Mouse (Mus musculus) CD4-positive helper T cell, adult 2 months (primary cell): ENCODE measurements around the gene Mta3.
"Not testable (repeated sequence)": the region's sequence is repeated elsewhere in the genome, so short reads cannot be mapped to it uniquely, and the experiment has no call there.

Experiments
- DNase-seq: peaks from one replicate; pipeline ENCODE4 v3.0.0-alpha.2; 2012; ENCODE audit warnings: low read depth, missing footprints, low spot score

Mta3 gene

DNA sequence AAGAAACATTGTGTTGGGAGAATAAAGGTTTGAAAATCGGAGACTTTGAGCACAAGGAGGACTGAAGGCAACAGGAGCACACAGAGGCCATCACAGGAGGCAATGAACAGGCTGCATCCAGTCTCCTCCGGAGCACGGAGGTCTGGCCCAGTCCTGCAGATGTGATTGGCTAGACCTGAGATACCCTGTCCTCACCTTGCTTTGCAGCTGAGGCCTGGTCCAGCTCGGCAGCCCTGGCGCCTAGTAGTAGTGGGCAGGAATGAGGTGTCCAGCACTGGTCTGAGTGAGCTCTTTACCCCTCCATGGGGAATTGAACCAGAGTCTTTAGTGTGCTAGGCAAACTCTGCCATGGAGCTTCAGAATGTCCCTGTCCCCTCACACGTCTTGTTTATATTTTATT lies 141.1 kb downstream of the Mta3 start:
- DNase-seq: no peak

GRCm38 (mm10) chr17:83847815-83848214 lies 141.9 kb downstream of the Mta3 start, which contains the start of gene Haao:
TSS of gene Haao (minus strand) at chr17:83847963.
- DNase-seq: no peak

DNA sequence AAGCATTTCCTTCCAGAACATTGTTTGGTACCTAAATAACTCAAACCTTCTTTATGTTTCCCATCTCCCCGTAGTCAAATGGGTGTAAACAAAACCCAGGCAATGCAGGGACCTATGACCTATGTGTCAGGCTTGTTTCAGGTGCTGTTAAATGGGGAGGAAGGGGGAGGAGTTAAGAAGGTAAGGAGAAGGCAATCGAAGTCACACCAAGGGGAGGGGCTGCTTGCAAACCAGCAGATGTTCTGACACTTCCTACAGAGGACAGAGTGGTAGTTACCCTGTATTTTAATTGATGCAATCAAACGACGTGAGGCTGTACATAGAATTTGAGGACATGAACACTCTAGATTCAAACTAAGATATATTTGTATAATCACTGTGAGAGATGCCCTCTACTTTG lies 142.5 kb downstream of the Mta3 start:
- peak; percentile 43 for DNase-seq

- DNase-seq: no peak
Measured at GRCm38 (mm10) chr17:83849081-83849675, 143.2 kb downstream of the Mta3 start.

- no peak for DNase-seq
Measured at GRCm38 (mm10) chr17:83849717-83850116, 143.8 kb downstream of the Mta3 start.

- DNase-seq: peak; percentile 78
Measured at GRCm38 (mm10) chr17:83850458-83850857, 144.5 kb downstream of the Mta3 start.

DNA sequence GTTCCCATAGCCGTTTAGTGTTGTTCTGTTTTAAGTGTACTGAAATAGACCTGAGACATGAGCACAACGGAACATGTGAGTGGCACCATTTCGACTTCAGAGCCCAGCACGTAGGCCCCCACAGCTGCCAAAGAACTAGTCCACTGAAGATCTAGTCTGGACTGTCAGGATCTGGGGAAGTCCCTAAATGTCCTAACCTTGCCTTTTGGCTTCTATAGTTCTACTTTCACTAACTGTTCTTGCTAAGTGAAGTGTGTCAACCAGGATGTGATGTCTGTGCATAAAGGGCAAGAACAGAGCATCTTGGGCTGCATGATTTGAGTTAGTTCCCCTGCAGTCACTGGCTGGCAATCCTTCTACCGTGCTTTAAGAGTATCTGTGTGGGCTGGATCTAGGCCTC lies 144.9 kb downstream of the Mta3 start:
- peak; percentile 47 for DNase-seq

GRCm38 (mm10) chr17:83853831-83854230 lies 147.9 kb downstream of the Mta3 start:
- no peak for DNase-seq

- DNase-seq: peak; percentile 58
Measured at GRCm38 (mm10) chr17:83854284-83854918, 148.4 kb downstream of the Mta3 start.

- no peak for DNase-seq
Measured at GRCm38 (mm10) chr17:83858413-83858812, 152.4 kb downstream of the Mta3 start.

- no peak for DNase-seq
Measured at GRCm38 (mm10) chr17:83859639-83860038, 153.7 kb downstream of the Mta3 start.

- no peak for DNase-seq
Measured at GRCm38 (mm10) chr17:83860224-83860623, 154.3 kb downstream of the Mta3 start.

DNA sequence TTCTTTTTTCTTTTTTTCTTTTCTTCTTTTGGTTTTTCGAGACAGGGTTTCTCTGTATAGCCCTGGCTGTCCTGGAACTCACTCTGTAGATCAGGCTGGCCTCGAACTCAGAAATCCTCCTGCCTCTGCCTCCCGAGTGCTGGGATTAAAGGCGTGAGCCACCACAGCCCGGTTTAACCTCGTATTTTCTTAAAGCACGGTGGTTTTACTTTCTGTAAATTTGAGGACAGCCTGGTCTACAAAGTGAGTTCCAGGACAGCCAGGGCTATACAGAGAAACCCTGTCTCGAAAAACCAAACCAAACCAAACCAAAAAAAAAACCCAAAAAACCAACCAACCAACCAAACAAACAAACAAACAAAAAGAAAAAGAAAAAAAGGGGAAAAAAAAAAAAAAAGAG lies 155.0 kb downstream of the Mta3 start:
- DNase-seq: not testable (repeated sequence)

- peak; percentile 94 for DNase-seq
Measured at GRCm38 (mm10) chr17:83861444-83862133, 155.6 kb downstream of the Mta3 start.

- DNase-seq: peak; percentile 81
Measured at GRCm38 (mm10) chr17:83862134-83862881, 156.3 kb downstream of the Mta3 start.

DNA sequence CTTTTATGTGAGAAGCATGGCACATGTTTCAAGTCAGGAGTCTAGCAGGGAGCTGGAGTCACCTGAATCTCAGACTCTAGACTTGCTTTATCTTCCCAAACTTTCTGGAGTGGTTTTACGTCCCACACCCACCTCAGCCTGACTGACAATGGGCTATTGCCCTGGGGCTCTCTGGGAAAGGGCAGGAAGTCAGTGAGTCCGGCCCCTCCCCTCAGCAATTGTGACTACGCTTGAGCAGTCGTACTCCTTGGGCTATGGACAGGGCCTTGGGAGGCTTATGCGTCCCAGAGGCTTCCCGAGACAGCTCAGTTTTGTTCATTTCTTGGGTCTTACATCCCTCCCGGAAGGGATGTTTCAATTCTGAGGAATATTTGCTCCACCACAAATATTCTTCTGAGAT lies 159.4 kb downstream of the Mta3 start:
- no peak for DNase-seq

- no peak for DNase-seq
Measured at GRCm38 (mm10) chr17:83866582-83866981, 160.6 kb downstream of the Mta3 start.

DNA sequence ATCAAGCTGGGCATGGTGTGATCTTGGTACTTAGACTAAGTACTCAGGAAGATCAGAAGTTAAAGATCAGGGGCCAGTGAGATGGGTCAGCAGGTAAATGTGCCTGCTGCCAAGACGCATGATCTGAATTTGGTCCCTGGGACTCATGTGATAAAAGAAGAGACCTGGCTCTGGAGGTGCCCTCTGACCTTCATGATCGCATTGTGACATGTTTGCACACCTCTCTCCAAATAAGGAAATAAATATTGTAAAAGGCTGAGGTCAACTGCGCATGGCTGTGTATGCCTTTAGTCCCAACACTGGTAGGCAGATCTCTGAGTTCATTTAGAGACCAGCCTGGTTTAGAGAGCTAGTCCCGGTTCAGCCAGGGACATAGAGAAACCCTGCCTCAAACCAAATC lies 164.4 kb downstream of the Mta3 start:
- no peak for DNase-seq
